Mouse (Mus musculus): ENCODE results near the gene Pou2f2. TPM values are rescaled to one million over a fixed set of nuclear protein-coding genes. Genes with fewer than 3 reads are reported as not detected.

The Pou2f2 gene
- total and polyA plus RNA-seq, 3 experiments, result 8.9 to 102 (median 46.1) TPM

DNA sequence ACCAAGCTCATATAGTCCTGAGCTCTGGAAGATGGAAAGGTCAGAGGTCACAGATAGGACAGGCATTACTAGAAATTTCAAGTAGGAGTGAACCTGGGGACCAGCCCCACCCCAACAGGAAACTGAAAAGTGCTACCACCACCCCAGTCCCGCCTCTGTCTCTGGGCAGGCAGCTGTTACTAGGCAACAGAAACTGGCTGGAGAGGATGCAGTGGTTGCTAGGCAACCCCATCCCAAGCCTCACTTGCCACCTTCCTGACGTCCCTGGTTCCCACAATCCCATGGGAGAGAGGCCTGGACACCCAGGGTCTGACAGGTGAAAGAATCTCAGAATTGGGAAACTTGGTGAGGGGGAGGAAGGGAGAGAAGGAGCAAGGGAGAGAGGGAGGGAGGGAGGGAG is 110.8 kb downstream of the Pou2f2 start:
- H3K9me3 ChIP-seq (replicated peaks; ENCODE audit: low read length), result no peaks in the 10 kb centered on the region
- TF ChIP-seq ZC3H11A (IDR thresholded peaks at IDR 0.05; ENCODE audit: low read depth, low read length) (no peak), ETS1 (conservative IDR thresholded peaks at IDR 0.05; ENCODE audit: low read depth, low read length) (no peak), PAX5 (IDR thresholded peaks at IDR 0.05; ENCODE audit: low read length) (no peak), RAD21 (IDR thresholded peaks at IDR 0.05; ENCODE audit: low read depth, low read length) (no peak), NRF1 (IDR thresholded peaks at IDR 0.05; ENCODE audit: low read depth, low read length) (no peak), UBTF (IDR thresholded peaks at IDR 0.05; ENCODE audit: low read depth, low read length) (no peak), CHD1 (IDR thresholded peaks at IDR 0.05; ENCODE audit: low read depth, low read length) (no peak), USF2 (conservative IDR thresholded peaks at IDR 0.05; ENCODE audit: low read depth, low read length) (no peak), TBP (conservative IDR thresholded peaks at IDR 0.05; ENCODE audit: low read depth, low read length) (no peak), KAT2A (IDR thresholded peaks at IDR 0.05; ENCODE audit: insufficient replicate concordance, low read length) (no peak), JUND (conservative IDR thresholded peaks at IDR 0.05; ENCODE audit: low read depth, low read length) (no peak), SIN3A (IDR thresholded peaks at IDR 0.05; ENCODE audit: low read length) (no peak), USF1 (IDR thresholded peaks at IDR 0.05; ENCODE audit: low read depth, low read length) (no peak), TCF12 (IDR thresholded peaks at IDR 0.05; ENCODE audit: low read depth, low read length) (no peak), MXI1 (IDR thresholded peaks at IDR 0.05; ENCODE audit: low read depth, low read length) (no peak), CHD2 (IDR thresholded peaks at IDR 0.05; ENCODE audit: low read length) (no peak)
- no peak overlapping the region for H3K27ac ChIP-seq (ENCODE audit: insufficient read depth, low read depth)
- H3K4me3 ChIP-seq (replicated peaks in 1 of 3; ENCODE audit: low read depth in 2 of 3, low read length in 2 of 3, poor library complexity in 1 of 3), result no peak overlapping the region
- in situ Hi-C loops (cut with MboI; ENCODE audit: low pct_ligation_motif_present, low pct_unique_long_range_greater_than_20kb, low sequenced_read_pairs) (no loop called here), dilution Hi-C loops (cut with MboI; ENCODE audit: extremely low pct_ligation_motif_present, extremely low pct_unique_long_range_greater_than_20kb, low sequenced_read_pairs) (no loop called here)
- peaks cover 5 to 15% of the 10 kb centered on the region in 2 experiments for H3K4me1 ChIP-seq (ENCODE audit: control insufficient read depth in 1 of 2, insufficient read depth in 2 of 2)
- no peak overlapping the region for H3K4me2 ChIP-seq (ENCODE audit: insufficient read depth, low read depth, poor library complexity, severe bottlenecking)
- no peak for DNase-seq (ENCODE audit: extremely low read depth)
- no peaks in the 10 kb centered on the region for H3K27me3 ChIP-seq (replicated peaks)
- H3K9ac ChIP-seq (ENCODE audit: insufficient read depth, low read depth), result no peak overlapping the region
- peaks cover 0 to 6% of the 10 kb centered on the region in 2 experiments for H3K36me3 ChIP-seq (replicated peaks in 1 of 2; ENCODE audit: control insufficient read depth in 1 of 2, insufficient read depth in 1 of 2, low read length in 1 of 2)
- no peaks in the 10 kb centered on the region for H3K79me2 ChIP-seq (replicated peaks; ENCODE audit: control insufficient read depth, extremely low read depth, insufficient read depth, poor library complexity, severe bottlenecking)

GRCm38 (mm10) chr7:25067909-25068656 is 111.4 kb downstream of the Pou2f2 start:
- Histone ChIP-seq H3K4me2 (ENCODE audit: insufficient read depth, low read depth, poor library complexity, severe bottlenecking) (no peak overlapping the region), H3K9me3 (replicated peaks; ENCODE audit: low read length) (no peaks in the 10 kb centered on the region), H3K27ac (ENCODE audit: insufficient read depth, low read depth) (no peak overlapping the region), H3K27me3 (replicated peaks) (no peaks in the 10 kb centered on the region), H3K9ac (ENCODE audit: insufficient read depth, low read depth) (no peak overlapping the region), H3K36me3 (replicated peaks in 1 of 2; ENCODE audit: control insufficient read depth in 1 of 2, insufficient read depth in 1 of 2, low read length in 1 of 2) (peaks cover 0 to 8% of the 10 kb centered on the region in 2 experiments), H3K79me2 (replicated peaks; ENCODE audit: control insufficient read depth, extremely low read depth, insufficient read depth, poor library complexity, severe bottlenecking) (no peaks in the 10 kb centered on the region), H3K4me1 (ENCODE audit: control insufficient read depth in 1 of 2, insufficient read depth in 2 of 2) (peaks cover 5 to 15% of the 10 kb centered on the region in 2 experiments), H3K4me3 (replicated peaks in 1 of 3; ENCODE audit: low read depth in 2 of 3, low read length in 2 of 3, poor library complexity in 1 of 3) (no peak overlapping the region)
- no peak for DNase-seq (ENCODE audit: extremely low read depth)
- in situ Hi-C loops (cut with MboI; ENCODE audit: low pct_ligation_motif_present, low pct_unique_long_range_greater_than_20kb, low sequenced_read_pairs), result no loop called here
- TF ChIP-seq ELF1 (IDR thresholded peaks at IDR 0.05; ENCODE audit: low read depth, low read length) (no peak), RCOR1 (conservative IDR thresholded peaks at IDR 0.05; ENCODE audit: low read depth, low read length) (no peak), POLR2AphosphoS2 (IDR thresholded peaks at IDR 0.05; ENCODE audit: low read depth, low read length) (no peak), HCFC1 (IDR thresholded peaks at IDR 0.05; ENCODE audit: low read depth, low read length) (no peak), USF2 (conservative IDR thresholded peaks at IDR 0.05; ENCODE audit: low read depth, low read length) (no peak)
- dilution Hi-C loops (cut with MboI; ENCODE audit: extremely low pct_ligation_motif_present, extremely low pct_unique_long_range_greater_than_20kb, low sequenced_read_pairs), result no loop called here
